Mouse (Mus musculus) MN1 (cell line): Measurements from ENCODE around the gene Agpat2.

Source experiments
- DNase-seq: peaks from one replicate; pipeline ENCODE4 v3.0.0-alpha.2; 2016; ENCODE audit warnings: low spot score

Gene Agpat2

GRCm38 (mm10) chr2:26596898-26597297 is 7.3 kb downstream of the Agpat2 start:
- DNase-seq: no peak

- no peak for DNase-seq
These were observed 8.3 kb downstream of the Agpat2 start for GRCm38 (mm10) chr2:26595725-26596435.

- no peak for DNase-seq
These were observed 9.1 kb downstream of the Agpat2 start for GRCm38 (mm10) chr2:26594934-26595724.

GRCm38 (mm10) chr2:26594461-26594933 is 9.7 kb downstream of the Agpat2 start:
- no peak for DNase-seq

GRCm38 (mm10) chr2:26594022-26594346 is 10.2 kb downstream of the Agpat2 start:
- peak; percentile 92 for DNase-seq

GRCm38 (mm10) chr2:26593211-26594021 is 10.8 kb downstream of the Agpat2 start:
- peak; percentile 82 for DNase-seq

GRCm38 (mm10) chr2:26591416-26591815 is 12.8 kb downstream of the Agpat2 start:
- DNase-seq: no peak

GRCm38 (mm10) chr2:26590962-26591361 is 13.3 kb downstream of the Agpat2 start:
- no peak for DNase-seq

GRCm38 (mm10) chr2:26590282-26590681 is 13.9 kb downstream of the Agpat2 start:
- DNase-seq: no peak

GRCm38 (mm10) chr2:26589284-26589683 is 14.9 kb downstream of the Agpat2 start:
- no peak for DNase-seq

- peak; percentile 47 for DNase-seq
These were observed 15.6 kb downstream of the Agpat2 start for GRCm38 (mm10) chr2:26588573-26588972.

- peak; percentile 48 for DNase-seq
These were observed 17.2 kb downstream of the Agpat2 start for GRCm38 (mm10) chr2:26587044-26587405.

GRCm38 (mm10) chr2:26586294-26587043 is 17.7 kb downstream of the Agpat2 start, which contains the start of gene Gm20532:
Gene Gm20532, plus strand, starts transcription at chr2:26586639.
- DNase-seq: peak; percentile 70

GRCm38 (mm10) chr2:26585713-26586112 is 18.5 kb downstream of the Agpat2 start:
- DNase-seq: no peak

- DNase-seq: no peak
These were observed 20.6 kb downstream of the Agpat2 start for GRCm38 (mm10) chr2:26583640-26584039.

- DNase-seq: no peak
These were observed 21.5 kb downstream of the Agpat2 start for GRCm38 (mm10) chr2:26582741-26583140.

- no peak for DNase-seq
These were observed 22.0 kb downstream of the Agpat2 start for GRCm38 (mm10) chr2:26582203-26582602.

- no peak for DNase-seq
These were observed 23.5 kb downstream of the Agpat2 start for GRCm38 (mm10) chr2:26580751-26581150.

- no peak for DNase-seq
These were observed 24.5 kb downstream of the Agpat2 start, which contains the start of gene Egfl7 for GRCm38 (mm10) chr2:26579714-26580113. Gene Egfl7, plus strand, starts transcription at chr2:26580014.

GRCm38 (mm10) chr2:26578369-26578768 is 25.8 kb downstream of the Agpat2 start:
- DNase-seq: no peak

GRCm38 (mm10) chr2:26576462-26576861 is 27.8 kb downstream of the Agpat2 start:
- no peak for DNase-seq

GRCm38 (mm10) chr2:26575865-26576264 is 28.4 kb downstream of the Agpat2 start:
- no peak for DNase-seq
